Mouse (Mus musculus): Measurements from ENCODE around the gene E330034G19Rik.

DNA sequence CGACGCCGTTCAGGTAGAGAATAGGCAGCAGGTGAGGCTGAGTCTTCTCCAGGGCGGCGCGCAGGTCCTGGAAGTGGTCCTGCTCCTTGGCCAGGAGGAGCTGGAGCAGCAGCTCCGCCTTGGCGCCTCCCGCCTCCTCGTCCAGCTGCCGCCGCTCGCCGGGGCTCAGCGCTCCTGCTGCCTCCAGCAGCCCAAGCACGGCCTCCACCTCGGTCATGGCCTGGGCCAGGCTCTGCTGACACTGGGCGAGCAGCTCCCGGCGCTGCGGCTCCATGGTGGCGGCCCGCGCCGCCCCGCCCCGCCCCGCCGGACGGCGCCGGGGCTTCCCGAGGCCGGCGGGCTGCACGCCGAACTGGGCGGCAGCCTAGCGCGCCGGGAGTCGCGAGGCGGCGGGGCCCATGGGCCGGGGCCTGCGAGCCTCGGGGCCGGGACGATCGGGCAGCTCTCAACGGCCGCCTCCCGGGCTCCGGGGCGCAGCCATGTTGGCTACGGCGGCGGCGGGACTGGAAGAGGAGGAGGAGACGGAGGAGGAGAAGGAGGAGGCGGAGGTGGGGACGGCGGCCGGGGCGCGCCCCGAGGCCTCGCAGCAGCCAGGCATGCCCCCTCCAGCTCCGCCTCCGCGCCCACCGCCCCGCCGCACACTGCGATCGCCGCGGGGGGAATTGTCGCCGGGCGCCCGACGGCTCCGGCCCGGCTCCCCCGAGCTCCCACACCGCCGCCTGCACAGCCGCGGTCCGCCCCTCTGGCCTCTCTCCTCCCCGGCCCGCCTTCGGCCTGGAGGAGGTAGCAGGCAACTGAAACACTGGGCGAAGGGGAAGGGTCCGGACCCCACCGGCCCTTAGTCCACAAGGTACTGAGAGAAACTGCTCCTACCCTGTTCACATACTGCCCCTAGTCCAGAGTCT is 47.6 kb upstream of the E330034G19Rik start, which contains the start of gene Dlg5:
- TF ChIP-seq GATA1 (IDR thresholded peaks at IDR 0.05; ENCODE audit: low read length) = no peak
- no peak for TF ChIP-seq TAL1 (IDR thresholded peaks at IDR 0.05; ENCODE audit: low read length)
